Mouse (Mus musculus) kidney, embryonic 14.5 days (tissue): ENCODE measurements around the gene Plbd2. TPM values are rescaled to one million over a fixed set of nuclear protein-coding genes. Genes with fewer than 3 reads are reported as not detected.

Experiments used
- ATAC-seq: fragments of 200-750 bp; cut with Nextera tagmentation; 2 replicates; pipeline ENCODE4 v1.8.0; 2017; ENCODE audit warnings: moderate number of reproducible peaks, mild to moderate bottlenecking, moderate TSS enrichment, moderate library complexity; ENCODE audit not compliant: low FRiP score, low TSS enrichment
- H3K27ac ChIP-seq: fragments of 300-500 bp; sonication (generic); 2 replicates; pipeline ENCODE4 v1.5.1; 2014; ENCODE audit warnings: low read depth, mild to moderate bottlenecking, low read length, moderate library complexity, mixed read lengths
- H3K27me3 ChIP-seq: fragments of 300-500 bp; sonication (generic); 2 replicates; pipeline ENCODE4 v1.6.1; 2014; ENCODE audit warnings: mild to moderate bottlenecking, low read length; ENCODE audit not compliant: control insufficient read depth, insufficient read depth
- H3K36me3 ChIP-seq: fragments of 300-500 bp; sonication (generic); 2 replicates; pipeline ENCODE4 v1.6.1; 2014; ENCODE audit warnings: low read length, mixed read lengths; ENCODE audit not compliant: control insufficient read depth, insufficient read depth
- H3K4me1 ChIP-seq: fragments of 300-500 bp; sonication (generic); 2 replicates; pipeline ENCODE4 v1.6.1; 2014; ENCODE audit warnings: low read length, mixed read lengths; ENCODE audit not compliant: control insufficient read depth, insufficient read depth
- H3K4me2 ChIP-seq: fragments of 300-500 bp; sonication (generic); replicated peaks from 2 replicates; pipeline ENCODE4 v1.6.1; 2014; ENCODE audit warnings: low read depth, mild to moderate bottlenecking, low read length
- H3K4me3 ChIP-seq: fragments of 300-500 bp; sonication (generic); 2 replicates; pipeline ENCODE4 v1.5.1; 2014; ENCODE audit warnings: mild to moderate bottlenecking, low read length
- H3K9ac ChIP-seq: fragments of 300-500 bp; sonication (generic); 2 replicates; pipeline ENCODE4 v1.6.1; 2014; ENCODE audit warnings: low read depth, mild to moderate bottlenecking, low read length, moderate library complexity
- H3K9me3 ChIP-seq: fragments of 300-500 bp; sonication (generic); 2 replicates; pipeline ENCODE4 v1.6.1; 2016; ENCODE audit warnings: low read length; ENCODE audit not compliant: control insufficient read depth
- WGBS: fragments of 180-500 bp; shearing (Covaris S2); extraction: QIAGEN DNeasy Blood & Tissue Kit; methylation state at CpG from one replicate; pipeline ENCODE4 v1.1.7; 2014; 5-methylcytosine and 5-hydroxymethylcytosine counted together
- polyA plus RNA-seq: library from polyadenylated mRNA; unstranded; fragments of >200 nt; fragmentation: Nextera tagmentation; extraction: Ambion mirVana; gene quantifications from 2 replicates; pipeline ENCODE4 v1.2.1, GENCODE M21; 2014

The Plbd2 gene
- polyA plus RNA-seq, 1 experiment from 2014 or later, result 44.5 TPM

GRCm38 (mm10) chr5:120492437-120492836 is 11.0 kb downstream of the Plbd2 start:
- Histone ChIP-seq H3K36me3 (peaks cover 20% of the 10 kb centered on the region; the same call in 1 of the 2 replicates), H3K4me3 (no peak overlapping the region), H3K9ac (no peak overlapping the region), H3K9me3 (no peaks in the 10 kb centered on the region), H3K27ac (no peak overlapping the region), H3K4me2 (no peak overlapping the region), H3K4me1 (no peaks in the 10 kb centered on the region), H3K27me3 (no peaks in the 10 kb centered on the region)
- 62% methylated on average over 11 of the region's 11 CpGs for WGBS
- ATAC-seq, result no peak

- Histone ChIP-seq H3K27ac (no peak overlapping the region), H3K36me3 (peaks cover 36% of the 10 kb centered on the region), H3K27me3 (no peaks in the 10 kb centered on the region), H3K9ac (no peak overlapping the region), H3K9me3 (no peaks in the 10 kb centered on the region), H3K4me1 (no peaks in the 10 kb centered on the region), H3K4me2 (no peak overlapping the region), H3K4me3 (no peak overlapping the region)
- no peak for ATAC-seq
- 86% methylated on average over 8 of the region's 8 CpGs for WGBS
These were observed 12.7 kb downstream of the Plbd2 start for GRCm38 (mm10) chr5:120490679-120491192.

- Histone ChIP-seq H3K36me3 (peaks cover 40% of the 10 kb centered on the region), H3K27ac (no peak overlapping the region), H3K4me2 (no peak overlapping the region), H3K4me3 (no peak overlapping the region), H3K9me3 (no peaks in the 10 kb centered on the region), H3K27me3 (no peaks in the 10 kb centered on the region), H3K9ac (no peak overlapping the region), H3K4me1 (no peaks in the 10 kb centered on the region)
- no peak for ATAC-seq
- WGBS, result 89% methylated on average over 8 of the region's 8 CpGs
These were observed 15.6 kb downstream of the Plbd2 start for GRCm38 (mm10) chr5:120487844-120488243.

DNA sequence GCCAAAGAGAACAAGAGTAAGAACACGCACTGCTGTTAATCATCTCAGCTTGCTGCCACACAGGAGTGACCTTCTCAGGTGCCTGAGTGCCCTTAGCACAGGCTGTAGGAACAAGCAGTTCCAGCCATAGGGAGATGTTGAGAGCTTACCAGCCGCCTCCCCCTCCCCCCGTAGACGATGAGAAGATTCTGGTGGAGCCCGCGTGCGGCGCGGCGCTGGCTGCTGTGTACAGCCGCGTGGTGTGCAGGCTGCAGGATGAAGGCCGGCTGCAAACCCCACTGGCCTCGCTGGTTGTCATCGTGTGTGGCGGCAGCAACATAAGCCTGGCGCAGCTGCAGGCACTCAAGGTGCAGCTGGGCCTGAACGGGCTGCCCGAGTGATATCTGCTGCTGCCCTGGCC is 20.0 kb downstream of the Plbd2 start:
- no peaks in the 10 kb centered on the region for H3K27me3 ChIP-seq
- H3K9me3 ChIP-seq, result no peaks in the 10 kb centered on the region
- no peak overlapping the region for H3K4me3 ChIP-seq
- no peak overlapping the region for H3K4me2 ChIP-seq
- no peak overlapping the region for H3K27ac ChIP-seq
- H3K4me1 ChIP-seq, result no peaks in the 10 kb centered on the region
- no peak for ATAC-seq
- WGBS, result 87% methylated on average over 19 of the region's 19 CpGs
- H3K9ac ChIP-seq, result no peak overlapping the region
- H3K36me3 ChIP-seq, result peaks cover 30% of the 10 kb centered on the region

- Histone ChIP-seq H3K4me2 (no peak overlapping the region), H3K4me3 (no peak overlapping the region), H3K27ac (no peak overlapping the region), H3K9me3 (no peaks in the 10 kb centered on the region), H3K36me3 (peaks cover 13% of the 10 kb centered on the region), H3K27me3 (no peaks in the 10 kb centered on the region), H3K9ac (no peak overlapping the region), H3K4me1 (no peaks in the 10 kb centered on the region; the same call in 1 of the 2 replicates)
- no peak for ATAC-seq
- 66% methylated on average over 9 of the region's 9 CpGs for WGBS
These were observed 22.2 kb downstream of the Plbd2 start for GRCm38 (mm10) chr5:120481205-120481604.

- no peak overlapping the region for H3K9ac ChIP-seq
These were observed 23.9 kb downstream of the Plbd2 start for GRCm38 (mm10) chr5:120479538-120479937.

GRCm38 (mm10) chr5:120477993-120478392 is 25.4 kb downstream of the Plbd2 start:
- Histone ChIP-seq H3K4me1 (no peaks in the 10 kb centered on the region; the same call in 1 of the 2 replicates), H3K27me3 (no peaks in the 10 kb centered on the region), H3K27ac (no peak overlapping the region), H3K9ac (no peak overlapping the region), H3K4me2 (no peak overlapping the region), H3K36me3 (no peaks in the 10 kb centered on the region), H3K9me3 (no peaks in the 10 kb centered on the region), H3K4me3 (no peak overlapping the region)
- ATAC-seq, result no peak
- WGBS, result 92% methylated on average over 5 of the region's 5 CpGs

More at GRCm38 (mm10) chr5:120479538-120479937, 23.9 kb downstream of the Plbd2 start:
- Histone ChIP-seq H3K9me3 (no peaks in the 10 kb centered on the region), H3K4me1 (no peaks in the 10 kb centered on the region; the same call in 1 of the 2 replicates), H3K36me3 (peaks cover 5% of the 10 kb centered on the region; the same call in 1 of the 2 replicates), H3K27me3 (no peaks in the 10 kb centered on the region), H3K4me3 (no peak overlapping the region), H3K27ac (no peak overlapping the region), H3K4me2 (no peak overlapping the region)
- ATAC-seq, result no peak
- WGBS, result 63% methylated on average over 4 of the region's 4 CpGs

- Histone ChIP-seq H3K4me2 (no peak within 1 kb of the TSS), H3K4me3 (no peak within 1 kb of the TSS)
- 13% methylated on average over 13 of the region's 13 CpGs for WGBS
These were observed 27.1 kb downstream of the Plbd2 start, which contains the start of gene Sds for GRCm38 (mm10) chr5:120476296-120476695. Gene Sds (plus strand): TSS chr5:120476526.

GRCm38 (mm10) chr5:120475861-120476260 is 27.6 kb downstream of the Plbd2 start:
- Histone ChIP-seq H3K9ac (no peak overlapping the region), H3K4me3 (no peak overlapping the region), H3K27ac (no peak overlapping the region), H3K36me3 (no peaks in the 10 kb centered on the region), H3K9me3 (no peaks in the 10 kb centered on the region), H3K4me2 (no peak overlapping the region), H3K4me1 (no peaks in the 10 kb centered on the region; the same call in 1 of the 2 replicates), H3K27me3 (no peaks in the 10 kb centered on the region)
- 59% methylated on average over 8 of the region's 8 CpGs for WGBS
- ATAC-seq, result no peak

More at GRCm38 (mm10) chr5:120476296-120476695, 27.1 kb downstream of the Plbd2 start, which contains the start of gene Sds:
- Histone ChIP-seq H3K9me3 (no peaks in the 10 kb centered on the region), H3K27me3 (no peaks in the 10 kb centered on the region), H3K36me3 (no peaks in the 10 kb centered on the region), H3K27ac (no peak within 1 kb of the TSS), H3K4me1 (no peaks in the 10 kb centered on the region; the same call in 1 of the 2 replicates), H3K9ac (no peak within 1 kb of the TSS)
- no peak for ATAC-seq
